Mouse (Mus musculus) midbrain, embryonic 13.5 days (tissue): ENCODE measurements around the gene Snx9. TPM values are rescaled to one million over a fixed set of nuclear protein-coding genes. Genes with fewer than 3 reads are reported as not detected.

Experiments
- ATAC-seq: fragments of 200-750 bp; cut with Nextera tagmentation; 2 replicates; pipeline ENCODE4 v1.8.0; 2017; ENCODE audit warnings: mild to moderate bottlenecking, moderate TSS enrichment, moderate library complexity
- H3K27ac ChIP-seq: fragments of 300-500 bp; sonication (generic); 2 replicates; pipeline ENCODE4 v1.5.1; 2015; ENCODE audit warnings: inconsistent platforms, mild to moderate bottlenecking, moderate library complexity
- H3K27me3 ChIP-seq: fragments of 300-500 bp; sonication (generic); 2 replicates; pipeline ENCODE4 v1.6.1; 2015; ENCODE audit warnings: mild to moderate bottlenecking, inconsistent platforms
- H3K36me3 ChIP-seq: fragments of 300-500 bp; sonication (generic); 2 replicates; pipeline ENCODE4 v1.6.1; 2015; ENCODE audit warnings: mild to moderate bottlenecking, inconsistent platforms
- H3K4me1 ChIP-seq: fragments of 300-500 bp; sonication (generic); replicated peaks from 2 replicates; pipeline ENCODE4 v1.6.1; 2015; ENCODE audit warnings: inconsistent platforms
- H3K4me2 ChIP-seq: fragments of 300-500 bp; sonication (generic); replicated peaks from 2 replicates; pipeline ENCODE4 v1.6.1; 2015; ENCODE audit warnings: moderate library complexity, mild to moderate bottlenecking, inconsistent platforms
- H3K4me3 ChIP-seq: fragments of 300-500 bp; sonication (generic); replicated peaks from 2 replicates; pipeline ENCODE4 v1.5.1; 2015; ENCODE audit warnings: mild to moderate bottlenecking, inconsistent platforms
- H3K9ac ChIP-seq: fragments of 300-500 bp; sonication (generic); replicated peaks from 2 replicates; pipeline ENCODE4 v1.6.1; 2015; ENCODE audit warnings: mild to moderate bottlenecking, inconsistent platforms
- H3K9me3 ChIP-seq: fragments of 300-500 bp; sonication (generic); 2 replicates; pipeline ENCODE4 v1.6.1; 2016; ENCODE audit warnings: mild to moderate bottlenecking, inconsistent platforms
- WGBS: fragments of 180-500 bp; shearing (Covaris S2); methylation state at CpG from one replicate; pipeline ENCODE4 v1.1.7; 2015; 5-methylcytosine and 5-hydroxymethylcytosine counted together
- polyA plus RNA-seq: library from polyadenylated mRNA; unstranded; fragments of >200 nt; fragmentation: Nextera tagmentation; extraction: Ambion mirVana; gene quantifications from 2 replicates; pipeline ENCODE4 v1.2.1, GENCODE M21; 2015

Snx9 gene
- polyA plus RNA-seq, 1 experiment from 2014 or later, result 7.4 TPM

GRCm38 (mm10) chr17:5850031-5850430 is 8.9 kb downstream of the Snx9 start:
- Histone ChIP-seq H3K4me1 (peaks cover 10% of the 10 kb centered on the region), H3K27me3 (no peaks in the 10 kb centered on the region), H3K36me3 (no peaks in the 10 kb centered on the region), H3K4me3 (no peak overlapping the region), H3K9ac (no peak overlapping the region), H3K27ac (no peak overlapping the region), H3K4me2 (no peak overlapping the region), H3K9me3 (peaks cover 2% of the 10 kb centered on the region; the same call in 1 of the 2 replicates)
- 94% methylated on average over 3 of the region's 3 CpGs for WGBS
- ATAC-seq, result no peak

- Histone ChIP-seq H3K27me3 (no peaks in the 10 kb centered on the region), H3K4me1 (peaks cover 10% of the 10 kb centered on the region), H3K36me3 (no peaks in the 10 kb centered on the region), H3K9me3 (peaks cover 2% of the 10 kb centered on the region; the same call in 1 of the 2 replicates), H3K4me2 (no peak overlapping the region), H3K9ac (no peak overlapping the region), H3K4me3 (no peak overlapping the region), H3K27ac (no peak overlapping the region)
- ATAC-seq, result no peak
- WGBS, result 96% methylated on average over 3 of the region's 3 CpGs
Measured at GRCm38 (mm10) chr17:5850476-5850875, 9.3 kb downstream of the Snx9 start.

- 95% methylated on average over 13 of the region's 13 CpGs for WGBS
- H3K27ac ChIP-seq, result no peak overlapping the region
- no peak overlapping the region for H3K4me3 ChIP-seq
- H3K9ac ChIP-seq, result no peak overlapping the region
- H3K27me3 ChIP-seq, result no peaks in the 10 kb centered on the region
- H3K4me2 ChIP-seq, result no peak overlapping the region
- H3K36me3 ChIP-seq, result no peaks in the 10 kb centered on the region
- ATAC-seq, result no peak
- H3K9me3 ChIP-seq, result peaks cover 2% of the 10 kb centered on the region; the same call in 1 of the 2 replicates
- H3K4me1 ChIP-seq, result peaks cover 15% of the 10 kb centered on the region
Measured at GRCm38 (mm10) chr17:5853936-5854335, 12.8 kb downstream of the Snx9 start.

GRCm38 (mm10) chr17:5855560-5855959 is 14.4 kb downstream of the Snx9 start:
- Histone ChIP-seq H3K4me3 (no peak overlapping the region), H3K36me3 (no peaks in the 10 kb centered on the region), H3K27me3 (no peaks in the 10 kb centered on the region), H3K4me1 (peaks cover 5% of the 10 kb centered on the region; the same call in 1 of the 2 replicates), H3K27ac (no peak overlapping the region), H3K9ac (no peak overlapping the region), H3K9me3 (peaks cover 2% of the 10 kb centered on the region; the same call in 1 of the 2 replicates), H3K4me2 (no peak overlapping the region)
- ATAC-seq, result no peak

GRCm38 (mm10) chr17:5856426-5856825 is 15.3 kb downstream of the Snx9 start:
- Histone ChIP-seq H3K4me3 (no peak overlapping the region), H3K27ac (no peak overlapping the region), H3K4me1 (peaks cover 5% of the 10 kb centered on the region; the same call in 1 of the 2 replicates), H3K36me3 (no peaks in the 10 kb centered on the region), H3K9me3 (peaks cover 2% of the 10 kb centered on the region; the same call in 1 of the 2 replicates), H3K9ac (no peak overlapping the region), H3K4me2 (no peak overlapping the region), H3K27me3 (no peaks in the 10 kb centered on the region)
- ATAC-seq, result no peak
- 90% methylated on average over 7 of the region's 7 CpGs for WGBS

DNA sequence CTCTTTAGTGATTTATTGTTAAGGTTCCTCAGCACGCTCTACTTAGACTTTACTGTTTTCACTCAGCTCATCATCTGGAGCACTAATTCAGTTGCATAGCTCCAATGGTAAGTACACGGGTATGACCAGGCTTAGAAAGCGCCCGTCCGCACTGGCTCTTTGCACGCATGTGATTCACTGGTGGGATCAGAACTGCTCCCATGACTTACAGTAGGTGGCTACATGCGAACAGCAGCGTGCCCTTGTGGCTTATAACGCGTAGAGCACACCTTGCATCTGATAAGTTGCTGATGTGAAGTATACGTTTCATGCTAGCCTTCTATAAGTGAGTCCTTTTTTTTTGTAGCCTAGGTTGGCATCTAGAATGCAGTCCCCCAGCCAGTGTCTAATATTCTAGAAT is 16.1 kb downstream of the Snx9 start:
- no peak overlapping the region for H3K9ac ChIP-seq
- 96% methylated on average over 11 of the region's 11 CpGs for WGBS
- no peak overlapping the region for H3K27ac ChIP-seq
- peaks cover 7% of the 10 kb centered on the region; the same call in 1 of the 2 replicates for H3K4me1 ChIP-seq
- no peaks in the 10 kb centered on the region for H3K27me3 ChIP-seq
- H3K9me3 ChIP-seq, result peaks cover 2% of the 10 kb centered on the region; the same call in 1 of the 2 replicates
- H3K4me3 ChIP-seq, result no peak overlapping the region
- H3K4me2 ChIP-seq, result no peak overlapping the region
- H3K36me3 ChIP-seq, result no peaks in the 10 kb centered on the region
- ATAC-seq, result no peak

DNA sequence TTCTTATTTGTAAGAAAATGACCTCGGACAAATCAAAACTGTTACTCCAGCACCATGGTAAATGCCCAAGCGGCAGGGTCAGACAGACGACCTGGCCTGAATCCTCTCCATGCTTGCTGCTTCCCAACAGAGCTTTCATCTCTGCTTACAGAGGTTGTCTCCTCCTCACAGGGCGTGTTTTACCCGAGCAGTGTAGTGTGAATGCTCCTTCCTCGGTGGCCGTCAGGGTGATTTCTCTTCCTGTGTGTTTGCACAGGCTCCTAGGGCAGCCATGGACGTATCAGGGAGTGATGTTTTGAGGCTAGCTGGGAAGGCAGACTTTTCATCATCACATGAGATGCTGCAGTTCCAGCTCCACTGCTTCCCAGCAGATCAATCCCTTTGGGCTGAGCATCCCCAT is 17.1 kb downstream of the Snx9 start:
- H3K4me2 ChIP-seq, result no peak overlapping the region
- no peak overlapping the region for H3K27ac ChIP-seq
- no peak for ATAC-seq
- WGBS, result 48% methylated on average over 8 of the region's 8 CpGs
- peaks cover 17% of the 10 kb centered on the region for H3K4me1 ChIP-seq
- no peak overlapping the region for H3K9ac ChIP-seq
- peaks cover 2% of the 10 kb centered on the region; the same call in 1 of the 2 replicates for H3K9me3 ChIP-seq
- H3K27me3 ChIP-seq, result no peaks in the 10 kb centered on the region
- no peaks in the 10 kb centered on the region for H3K36me3 ChIP-seq
- no peak overlapping the region for H3K4me3 ChIP-seq

DNA sequence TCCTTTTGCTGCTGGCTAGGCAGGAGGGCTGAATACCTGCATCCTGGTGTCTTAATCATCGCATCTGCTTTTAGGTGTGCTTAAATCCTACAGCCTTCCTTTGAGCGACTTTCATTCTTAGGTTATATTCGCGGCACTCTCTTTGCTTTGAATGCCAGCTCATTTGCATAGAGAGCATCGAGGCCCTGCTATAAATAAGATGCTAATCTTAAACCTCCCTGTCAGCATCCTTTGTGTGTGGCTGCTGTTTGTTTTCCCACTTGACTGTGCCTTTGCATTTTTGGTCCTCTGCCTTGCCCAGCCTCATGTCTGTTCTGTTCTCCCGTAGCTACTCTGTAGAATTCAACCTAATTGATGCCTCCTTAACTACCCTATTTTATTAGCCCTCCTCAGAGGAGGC is 21.2 kb downstream of the Snx9 start:
- Histone ChIP-seq H3K27me3 (no peaks in the 10 kb centered on the region), H3K9ac (0 out of 2 replicates have a peak overlapping the region, but pooled peaks have one; percentile 23), H3K36me3 (no peaks in the 10 kb centered on the region), H3K4me2 (no peak overlapping the region), H3K4me3 (no peak overlapping the region), H3K9me3 (no peaks in the 10 kb centered on the region), H3K27ac (no peak overlapping the region), H3K4me1 (peaks cover 17% of the 10 kb centered on the region)
- 5% methylated on average over 6 of the region's 6 CpGs for WGBS
- ATAC-seq, result peak; percentile 48; the same call in 1 of the 2 replicates

DNA sequence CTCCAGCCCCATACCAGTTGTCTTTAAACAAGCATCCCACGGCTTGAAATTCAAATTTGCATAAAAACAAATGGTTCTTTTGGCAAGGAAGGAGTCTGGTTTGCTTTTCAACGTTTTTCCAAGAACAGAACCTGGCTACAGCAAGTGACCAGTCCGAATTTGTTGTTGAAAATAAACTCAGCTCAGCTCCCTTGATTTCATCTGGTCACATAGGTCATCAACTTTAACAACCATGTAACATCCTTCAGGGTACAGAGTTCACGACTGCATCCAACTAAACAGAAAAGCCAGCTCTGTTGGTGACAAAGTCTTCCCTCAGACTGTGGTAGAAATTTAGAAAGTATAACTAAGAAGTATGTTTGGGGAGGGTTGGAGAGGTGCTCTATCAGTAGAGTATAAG is 21.7 kb downstream of the Snx9 start:
- H3K27ac ChIP-seq, result no peak overlapping the region
- WGBS, result 28% methylated on average over 4 of the region's 4 CpGs
- H3K9me3 ChIP-seq, result no peaks in the 10 kb centered on the region
- ATAC-seq, result no peak
- no peak overlapping the region for H3K4me3 ChIP-seq
- no peaks in the 10 kb centered on the region for H3K36me3 ChIP-seq
- H3K4me1 ChIP-seq, result peaks cover 17% of the 10 kb centered on the region
- no peak overlapping the region for H3K4me2 ChIP-seq
- no peak overlapping the region for H3K9ac ChIP-seq
- H3K27me3 ChIP-seq, result no peaks in the 10 kb centered on the region

DNA sequence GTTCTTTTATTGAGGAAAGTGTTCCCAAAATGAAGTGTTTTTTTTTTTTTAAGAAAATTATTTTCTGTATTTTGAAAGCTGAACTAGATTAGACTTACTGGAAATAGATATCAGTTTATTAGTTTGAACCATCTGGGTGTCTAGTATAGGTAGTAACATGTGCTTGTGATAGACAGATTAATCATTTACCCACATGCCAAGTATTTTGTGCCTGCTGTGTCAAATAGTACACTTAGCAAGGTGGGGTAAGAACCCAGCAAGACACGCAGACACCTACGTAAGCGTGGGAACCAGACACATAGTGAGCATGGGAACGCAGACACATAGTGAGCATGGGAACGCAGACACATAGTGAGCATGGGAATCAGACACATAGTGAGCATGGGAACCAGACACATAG is 22.6 kb downstream of the Snx9 start:
- Histone ChIP-seq H3K4me1 (peaks cover 12% of the 10 kb centered on the region), H3K9me3 (no peaks in the 10 kb centered on the region), H3K4me3 (no peak overlapping the region), H3K9ac (no peak overlapping the region), H3K4me2 (no peak overlapping the region), H3K27ac (no peak overlapping the region), H3K36me3 (no peaks in the 10 kb centered on the region), H3K27me3 (no peaks in the 10 kb centered on the region)
- ATAC-seq, result no peak
- WGBS, result 98% methylated on average over 5 of the region's 5 CpGs

DNA sequence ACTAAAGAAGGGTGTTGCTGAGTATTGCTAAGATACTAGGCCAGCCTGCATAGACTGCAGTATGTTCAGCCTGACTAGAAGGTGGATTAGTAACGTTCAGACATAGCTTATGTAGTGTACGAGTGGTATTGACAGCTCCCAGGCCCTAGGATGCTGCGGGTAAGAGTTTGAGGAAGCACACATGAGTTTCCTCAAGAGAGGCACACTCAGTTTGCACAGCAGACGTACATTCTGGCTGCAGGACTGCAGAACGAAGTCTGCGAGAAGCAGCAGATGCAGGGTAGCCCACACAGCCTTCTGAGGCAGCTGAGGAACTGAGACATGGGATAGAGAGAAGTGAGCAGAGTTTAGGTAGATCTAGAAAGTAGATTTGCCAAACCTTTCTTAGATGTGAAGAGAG is 26.3 kb downstream of the Snx9 start:
- Histone ChIP-seq H3K4me3 (no peak overlapping the region), H3K27ac (no peak overlapping the region), H3K9me3 (no peaks in the 10 kb centered on the region), H3K4me2 (no peak overlapping the region), H3K36me3 (no peaks in the 10 kb centered on the region), H3K9ac (no peak overlapping the region), H3K27me3 (no peaks in the 10 kb centered on the region), H3K4me1 (peaks cover 7% of the 10 kb centered on the region)
- 89% methylated on average over 6 of the region's 6 CpGs for WGBS
- ATAC-seq, result no peak

GRCm38 (mm10) chr17:5868319-5869031 is 27.3 kb downstream of the Snx9 start:
- no peaks in the 10 kb centered on the region for H3K4me1 ChIP-seq
- 89% methylated on average over 7 of the region's 7 CpGs for WGBS
- no peaks in the 10 kb centered on the region for H3K27me3 ChIP-seq
- no peak overlapping the region for H3K27ac ChIP-seq
- H3K9ac ChIP-seq, result no peak overlapping the region
- H3K4me2 ChIP-seq, result no peak overlapping the region
- no peaks in the 10 kb centered on the region for H3K9me3 ChIP-seq
- H3K4me3 ChIP-seq, result no peak overlapping the region
- ATAC-seq, result no peak
- H3K36me3 ChIP-seq, result no peaks in the 10 kb centered on the region

- Histone ChIP-seq H3K4me1 (no peaks in the 10 kb centered on the region), H3K27ac (no peak overlapping the region), H3K9ac (no peak overlapping the region), H3K4me3 (no peak overlapping the region), H3K9me3 (no peaks in the 10 kb centered on the region), H3K36me3 (no peaks in the 10 kb centered on the region), H3K27me3 (no peaks in the 10 kb centered on the region), H3K4me2 (no peak overlapping the region)
- whole genome bisulfite sequencing, result 82% methylated on average over 3 of the region's 3 CpGs
- ATAC-seq, result no peak
Measured at GRCm38 (mm10) chr17:5869461-5869860, 28.3 kb downstream of the Snx9 start.
